Mouse (Mus musculus): ENCODE data around the gene Abhd12. TPM values are rescaled to one million over a fixed set of nuclear protein-coding genes. Genes with fewer than 3 reads are reported as not detected.
A peak's percentile ranks its signal among the peaks of the same experiment; 100 is the strongest.

The Abhd12 gene
- polyA plus RNA-seq, 1 experiment from 2014 or later = 21.3 TPM

DNA sequence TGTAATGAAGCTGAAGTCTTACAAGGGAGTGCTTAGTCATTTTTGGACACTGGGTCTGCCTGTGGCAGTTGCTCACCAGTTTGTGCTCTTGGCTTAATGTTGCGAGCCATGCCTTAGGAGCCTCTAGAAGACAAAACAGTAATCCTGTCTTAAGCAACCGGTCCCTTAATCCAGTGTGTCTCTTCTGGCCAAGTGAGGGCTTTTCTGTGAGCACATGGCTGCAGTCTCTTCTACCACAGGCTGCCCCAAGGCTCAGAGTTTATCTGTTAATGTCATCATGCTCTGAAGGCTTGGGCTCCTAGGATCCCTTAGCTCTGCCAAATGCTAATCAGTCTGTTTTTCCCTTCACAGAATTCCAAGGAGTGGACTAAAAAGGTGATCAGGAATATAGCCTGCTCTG is 74.5 kb downstream of the Abhd12 start:
- Histone ChIP-seq H3K27ac (replicated peaks) (no peak overlapping the region), H3K36me3 (replicated peaks) (peaks cover 42% of the 10 kb centered on the region; the same call in 1 of the 2 replicates)
- ATAC-seq (ENCODE audit: insufficient read depth) = no peak

DNA sequence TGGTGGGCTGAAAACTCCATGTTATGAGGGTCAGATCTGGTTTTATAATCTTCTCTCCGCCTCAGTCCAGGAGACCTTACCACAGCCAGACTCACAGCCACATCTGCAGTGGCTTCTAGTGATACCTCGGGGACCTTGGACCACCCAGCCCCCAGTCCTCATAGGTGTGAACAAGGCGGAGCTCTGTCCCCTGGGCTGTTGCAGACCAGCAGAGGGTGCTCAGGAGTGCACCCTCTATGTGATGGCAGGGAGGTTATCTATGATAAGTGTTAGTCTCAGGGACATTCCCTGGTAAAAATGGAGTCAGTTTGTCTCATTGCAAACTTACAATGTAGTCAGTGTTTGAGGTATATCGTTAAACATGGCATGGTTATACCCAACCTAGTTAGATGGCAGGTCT is 75.9 kb downstream of the Abhd12 start:
- ATAC-seq (ENCODE audit: insufficient read depth) = no peak
- Histone ChIP-seq H3K27me3 (no peaks in the 10 kb centered on the region), H3K27ac (replicated peaks) (no peak overlapping the region), H3K36me3 (replicated peaks) (peaks cover 54% of the 10 kb centered on the region; the same call in 1 of the 2 replicates), H3K4me3 (replicated peaks) (no peak overlapping the region), H3K4me1 (replicated peaks) (no peaks in the 10 kb centered on the region), H3K9me3 (replicated peaks) (no peaks in the 10 kb centered on the region), H3K4me2 (no peak overlapping the region), H3K9ac (no peak overlapping the region)
- 63% methylated on average over 4 of the region's 4 CpGs for WGBS (ENCODE audit: insufficient replicate concordance)

More for the DNA sequence above, 74.5 kb downstream of the Abhd12 start:
- Histone ChIP-seq H3K4me2 (no peak overlapping the region), H3K9ac (no peak overlapping the region), H3K4me3 (replicated peaks) (no peak overlapping the region), H3K27me3 (no peaks in the 10 kb centered on the region), H3K4me1 (replicated peaks) (no peaks in the 10 kb centered on the region), H3K9me3 (replicated peaks) (no peaks in the 10 kb centered on the region)
- 88% methylated on average over 2 of the region's 2 CpGs for WGBS (ENCODE audit: insufficient replicate concordance)

DNA sequence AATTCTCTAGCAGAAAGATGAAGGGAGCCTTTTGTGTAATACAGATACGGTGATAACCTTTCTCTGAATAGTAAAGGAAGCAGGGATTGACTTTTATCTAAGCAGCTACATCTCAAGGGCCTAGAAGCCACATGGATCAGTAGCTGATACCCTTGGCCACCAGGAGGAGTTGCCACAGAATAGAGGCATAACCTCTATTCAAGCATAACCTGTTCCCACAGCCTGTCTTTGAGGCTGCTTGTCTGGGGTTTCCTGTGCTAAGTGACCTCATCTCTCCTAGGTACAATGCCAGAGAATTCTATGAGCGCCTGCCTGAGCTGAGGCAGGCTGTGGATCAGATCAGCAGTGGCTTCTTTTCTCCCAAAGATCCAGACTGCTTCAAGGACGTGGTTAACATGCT is 76.4 kb downstream of the Abhd12 start:
- Histone ChIP-seq H3K36me3 (replicated peaks) (peaks cover 59% of the 10 kb centered on the region; the same call in 1 of the 2 replicates), H3K4me2 (no peak overlapping the region), H3K9me3 (replicated peaks) (no peaks in the 10 kb centered on the region), H3K4me3 (replicated peaks) (no peak overlapping the region), H3K9ac (no peak overlapping the region), H3K4me1 (replicated peaks) (no peaks in the 10 kb centered on the region), H3K27me3 (no peaks in the 10 kb centered on the region), H3K27ac (replicated peaks) (no peak overlapping the region)
- no peak for ATAC-seq (ENCODE audit: insufficient read depth)
- WGBS (ENCODE audit: insufficient replicate concordance) = 68% methylated on average over 3 of the region's 3 CpGs

DNA sequence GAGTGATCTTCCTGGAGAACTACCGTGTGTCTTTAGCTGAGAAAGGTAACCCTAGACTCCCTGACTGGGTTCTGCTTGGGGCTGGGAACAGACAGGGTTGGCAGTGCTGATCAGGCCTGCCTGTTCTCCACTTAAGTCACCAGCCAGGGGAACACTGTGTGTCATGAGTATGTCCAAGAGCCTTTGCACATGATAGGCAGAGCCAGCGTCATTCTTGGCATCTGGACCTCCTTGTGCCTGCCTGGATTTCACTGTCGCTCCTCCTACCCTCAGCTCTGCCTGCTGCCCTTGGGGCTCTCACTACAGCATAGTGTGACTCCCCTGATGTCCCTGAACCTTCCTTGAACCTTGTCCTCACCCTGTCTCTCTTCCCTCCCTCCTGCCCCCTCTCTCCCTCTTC is 78.1 kb downstream of the Abhd12 start:
- Histone ChIP-seq H3K4me2 (no peak overlapping the region), H3K9ac (no peak overlapping the region), H3K27ac (replicated peaks) (no peak overlapping the region), H3K4me1 (replicated peaks) (no peaks in the 10 kb centered on the region), H3K36me3 (replicated peaks) (peaks cover 57% of the 10 kb centered on the region; the same call in 1 of the 2 replicates), H3K4me3 (replicated peaks) (no peak overlapping the region), H3K9me3 (replicated peaks) (no peaks in the 10 kb centered on the region), H3K27me3 (no peaks in the 10 kb centered on the region)
- ATAC-seq (ENCODE audit: insufficient read depth) = no peak
- WGBS (ENCODE audit: insufficient replicate concordance) = 73% methylated on average over 3 of the region's 3 CpGs

DNA sequence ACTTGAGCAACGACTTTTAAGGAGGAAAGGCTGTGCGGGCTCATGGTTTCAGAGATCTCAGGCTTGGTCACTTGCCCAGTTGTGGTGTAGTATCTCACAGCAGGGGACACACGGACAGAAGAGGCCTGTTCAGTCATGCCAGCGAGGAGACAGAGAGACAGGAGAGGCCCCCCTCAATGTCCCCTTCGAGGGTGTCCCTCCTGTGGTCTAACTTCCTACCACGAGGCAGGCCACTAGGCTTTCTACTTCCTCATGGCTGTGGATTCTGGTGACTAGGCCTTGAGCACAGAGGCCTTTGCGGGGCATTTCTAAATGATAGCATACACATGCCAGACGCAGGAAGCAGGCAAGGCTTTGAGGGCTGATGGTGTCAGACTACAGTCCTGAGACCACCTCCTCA is 81.6 kb downstream of the Abhd12 start:
- H3K36me3 ChIP-seq (replicated peaks) = peaks cover 65% of the 10 kb centered on the region
- no peak overlapping the region for H3K9ac ChIP-seq
- H3K27me3 ChIP-seq = no peaks in the 10 kb centered on the region
- WGBS (ENCODE audit: insufficient replicate concordance) = 35% methylated on average over 8 of the region's 8 CpGs
- H3K27ac ChIP-seq (replicated peaks) = no peak overlapping the region
- no peak overlapping the region for H3K4me2 ChIP-seq
- ATAC-seq (ENCODE audit: insufficient read depth) = 0 out of 2 replicates have a peak, but pooled peaks have one; percentile 20
- no peak overlapping the region for H3K4me3 ChIP-seq (replicated peaks)
- H3K4me1 ChIP-seq (replicated peaks) = no peaks in the 10 kb centered on the region
- no peaks in the 10 kb centered on the region for H3K9me3 ChIP-seq (replicated peaks)

DNA sequence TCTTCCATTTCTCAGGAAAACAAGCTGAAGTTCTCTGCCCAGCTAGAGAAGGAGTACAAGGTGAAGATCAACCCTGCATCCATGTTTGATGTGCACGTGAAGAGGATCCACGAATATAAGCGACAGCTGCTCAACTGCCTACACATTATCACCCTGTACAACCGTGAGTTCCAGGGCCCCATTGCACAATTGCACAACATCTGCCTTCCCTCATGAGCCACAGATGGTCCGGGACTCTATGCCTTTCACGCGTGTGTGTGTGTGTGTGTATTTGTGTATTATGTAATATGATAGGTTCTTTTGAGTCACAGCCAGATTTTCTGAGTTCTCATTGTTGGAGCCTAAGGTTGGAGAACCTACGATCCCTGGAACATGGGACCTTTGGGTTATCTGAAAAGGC is 83.8 kb downstream of the Abhd12 start:
- peaks cover 68% of the 10 kb centered on the region for H3K36me3 ChIP-seq (replicated peaks)
- H3K9ac ChIP-seq = no peak overlapping the region
- H3K27ac ChIP-seq (replicated peaks) = no peak overlapping the region
- WGBS (ENCODE audit: insufficient replicate concordance) = 71% methylated on average over 8 of the region's 8 CpGs
- H3K4me2 ChIP-seq = no peak overlapping the region
- H3K27me3 ChIP-seq = no peaks in the 10 kb centered on the region
- H3K4me1 ChIP-seq (replicated peaks) = no peaks in the 10 kb centered on the region
- no peaks in the 10 kb centered on the region for H3K9me3 ChIP-seq (replicated peaks)
- H3K4me3 ChIP-seq (replicated peaks) = no peak overlapping the region
- ATAC-seq (ENCODE audit: insufficient read depth) = no peak

DNA sequence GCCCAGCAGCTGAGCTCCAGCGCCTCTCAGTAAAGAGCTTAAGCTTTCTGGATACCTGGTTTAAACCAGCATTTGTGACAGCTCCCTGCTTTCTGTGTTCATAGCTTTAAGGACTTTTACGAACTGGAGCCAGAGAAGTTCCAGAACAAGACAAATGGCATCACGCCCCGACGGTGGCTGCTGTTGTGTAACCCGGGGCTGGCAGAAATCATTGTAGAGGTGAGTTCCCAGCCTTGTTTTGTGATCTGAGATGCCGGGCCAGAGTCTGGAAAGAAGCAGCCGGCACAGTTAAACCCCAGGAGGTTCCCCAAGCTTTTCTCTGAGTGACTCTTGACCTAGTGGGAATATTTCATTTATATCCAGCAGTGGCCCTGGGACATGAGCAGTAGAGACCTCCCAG is 85.8 kb downstream of the Abhd12 start:
- no peaks in the 10 kb centered on the region for H3K4me1 ChIP-seq (replicated peaks)
- no peaks in the 10 kb centered on the region for H3K27me3 ChIP-seq
- no peak overlapping the region for H3K4me2 ChIP-seq
- H3K27ac ChIP-seq (replicated peaks) = no peak overlapping the region
- no peak overlapping the region for H3K4me3 ChIP-seq (replicated peaks)
- no peak overlapping the region for H3K9ac ChIP-seq
- ATAC-seq (ENCODE audit: insufficient read depth) = no peak
- peaks cover 71% of the 10 kb centered on the region for H3K36me3 ChIP-seq (replicated peaks)
- no peaks in the 10 kb centered on the region for H3K9me3 ChIP-seq (replicated peaks)
- 76% methylated on average over 8 of the region's 8 CpGs for WGBS (ENCODE audit: insufficient replicate concordance)

DNA sequence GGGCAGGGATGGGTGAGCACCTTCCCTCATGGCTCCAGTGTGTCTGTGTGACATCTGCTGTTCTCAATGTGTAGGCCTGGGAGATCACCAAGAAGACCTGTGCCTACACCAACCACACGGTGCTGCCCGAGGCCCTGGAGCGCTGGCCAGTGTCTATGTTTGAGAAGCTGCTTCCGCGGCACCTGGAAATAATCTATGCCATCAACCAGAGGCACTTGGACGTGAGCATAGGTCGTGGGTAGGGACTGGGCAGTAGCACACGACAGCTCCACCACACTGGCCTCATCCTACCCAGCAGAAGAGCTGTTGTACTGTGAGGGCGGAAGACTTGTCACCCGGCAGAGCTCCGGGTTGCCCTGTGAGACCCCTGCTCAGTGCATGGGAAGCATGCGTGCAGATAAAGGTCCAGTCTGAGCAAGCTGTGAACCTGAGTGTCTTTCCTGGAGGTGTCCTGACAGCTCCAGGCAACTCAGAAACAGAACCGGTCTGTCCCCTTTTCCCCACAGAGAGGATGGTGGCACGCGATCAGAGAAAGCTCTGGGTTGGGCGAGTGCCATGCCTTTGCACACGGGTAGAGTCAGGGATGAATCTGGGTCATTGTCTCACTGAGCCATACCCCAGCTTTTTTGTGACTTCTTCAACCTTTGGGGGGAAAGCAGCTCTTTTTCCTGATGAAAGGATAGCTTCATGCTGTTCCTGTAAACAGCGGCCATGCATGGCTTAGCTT is 87.7 kb downstream of the Abhd12 start:
- H3K27ac ChIP-seq (replicated peaks) = no peak overlapping the region
- no peak overlapping the region for H3K9ac ChIP-seq
- no peak overlapping the region for H3K4me2 ChIP-seq
- WGBS (ENCODE audit: insufficient replicate concordance) = 80% methylated on average over 18 of the region's 18 CpGs
- no peak for ATAC-seq (ENCODE audit: insufficient read depth)
- H3K4me1 ChIP-seq (replicated peaks) = no peaks in the 10 kb centered on the region
- peaks cover 73% of the 10 kb centered on the region for H3K36me3 ChIP-seq (replicated peaks)
- no peaks in the 10 kb centered on the region for H3K27me3 ChIP-seq
- no peak overlapping the region for H3K4me3 ChIP-seq (replicated peaks)
- H3K9me3 ChIP-seq (replicated peaks) = no peaks in the 10 kb centered on the region

DNA sequence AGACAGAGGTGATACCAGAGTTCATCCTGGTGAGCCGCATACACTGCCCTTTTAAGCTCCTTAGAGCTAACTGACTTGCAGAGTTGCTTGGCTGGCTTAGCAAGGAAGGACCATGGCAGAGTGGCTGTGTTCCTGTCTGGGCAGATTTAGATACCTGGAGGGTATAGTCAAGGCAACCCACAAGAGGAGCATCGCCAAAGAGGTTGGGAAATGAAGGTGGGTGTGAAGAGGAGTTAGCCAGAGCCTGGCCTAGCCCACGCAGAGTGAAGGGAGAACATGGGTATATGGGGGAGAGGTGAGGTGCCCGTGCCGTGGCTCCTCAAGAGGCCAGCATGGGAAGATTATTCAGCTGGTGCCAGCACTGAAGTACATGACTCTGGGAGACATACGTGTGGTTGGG is 91.7 kb downstream of the Abhd12 start:
- ATAC-seq (ENCODE audit: insufficient read depth) = no peak
- no peak overlapping the region for H3K27ac ChIP-seq (replicated peaks)
- WGBS (ENCODE audit: insufficient replicate concordance) = 75% methylated on average over 6 of the region's 6 CpGs
- H3K4me3 ChIP-seq (replicated peaks) = no peak overlapping the region
- no peak overlapping the region for H3K4me2 ChIP-seq
- 0 out of 2 replicates have a peak, but pooled peaks cover 2% of the 10 kb centered on the region for H3K4me1 ChIP-seq (replicated peaks)
- no peaks in the 10 kb centered on the region for H3K9me3 ChIP-seq (replicated peaks)
- H3K9ac ChIP-seq = no peak overlapping the region
- H3K27me3 ChIP-seq = no peaks in the 10 kb centered on the region
- H3K36me3 ChIP-seq (replicated peaks) = peaks cover 73% of the 10 kb centered on the region

DNA sequence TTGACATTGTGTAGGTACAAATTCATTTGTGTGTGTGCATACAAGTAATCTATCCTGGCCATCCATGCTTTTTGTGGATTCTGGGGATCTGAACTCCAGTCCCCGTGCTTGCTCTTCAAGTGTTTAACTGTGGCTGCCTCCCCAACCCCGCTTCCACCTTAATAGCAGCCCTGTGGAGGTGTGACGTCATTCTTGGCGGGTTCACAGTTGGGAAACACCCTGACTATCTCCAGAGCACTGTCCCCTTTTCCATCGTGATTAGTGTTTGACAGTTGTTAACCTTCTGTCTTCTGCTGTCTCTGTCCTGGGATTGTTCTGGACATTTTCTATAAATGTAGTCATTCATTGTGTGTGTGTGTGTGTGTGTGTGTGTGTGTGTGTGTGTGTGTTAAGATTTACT is 93.9 kb downstream of the Abhd12 start:
- peaks cover 69% of the 10 kb centered on the region for H3K36me3 ChIP-seq (replicated peaks)
- WGBS (ENCODE audit: insufficient replicate concordance) = 37% methylated on average over 5 of the region's 5 CpGs

DNA sequence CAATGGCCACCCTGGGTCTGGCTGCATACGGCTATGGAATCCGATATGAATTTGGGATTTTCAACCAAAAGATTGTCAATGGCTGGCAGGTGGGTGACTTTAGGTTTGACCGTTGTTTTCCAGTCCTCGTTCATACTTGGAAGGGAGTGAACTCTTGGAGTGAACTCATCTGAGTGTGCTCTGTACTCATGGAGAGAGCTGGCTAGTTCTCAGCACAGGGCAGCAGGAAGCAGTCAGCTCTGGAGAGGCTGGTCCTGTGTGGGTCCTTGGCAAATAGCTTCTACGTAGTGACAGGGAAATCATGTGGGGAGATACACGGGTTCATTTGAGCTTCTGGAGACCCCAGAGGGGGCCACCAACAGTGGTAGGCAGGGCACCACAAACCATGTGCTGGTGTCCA is 95.7 kb downstream of the Abhd12 start:
- WGBS (ENCODE audit: insufficient replicate concordance) = 76% methylated on average over 6 of the region's 6 CpGs
- no peak overlapping the region for H3K27ac ChIP-seq (replicated peaks)
- no peak overlapping the region for H3K4me3 ChIP-seq (replicated peaks)
- 0 out of 2 replicates have a peak, but pooled peaks cover 2% of the 10 kb centered on the region for H3K4me1 ChIP-seq (replicated peaks)
- no peaks in the 10 kb centered on the region for H3K27me3 ChIP-seq
- no peak for ATAC-seq (ENCODE audit: insufficient read depth)
- peaks cover 62% of the 10 kb centered on the region for H3K36me3 ChIP-seq (replicated peaks)
- H3K4me2 ChIP-seq = no peak overlapping the region
- H3K9me3 ChIP-seq (replicated peaks) = no peaks in the 10 kb centered on the region
- no peak overlapping the region for H3K9ac ChIP-seq

More for the DNA sequence above, 93.9 kb downstream of the Abhd12 start:
- Histone ChIP-seq H3K9me3 (replicated peaks) (no peaks in the 10 kb centered on the region), H3K27ac (replicated peaks) (no peak overlapping the region), H3K4me2 (no peak overlapping the region), H3K4me1 (replicated peaks) (0 out of 2 replicates have a peak, but pooled peaks cover 2% of the 10 kb centered on the region), H3K9ac (no peak overlapping the region), H3K4me3 (replicated peaks) (no peak overlapping the region), H3K27me3 (no peaks in the 10 kb centered on the region)
- ATAC-seq (ENCODE audit: insufficient read depth) = no peak

DNA sequence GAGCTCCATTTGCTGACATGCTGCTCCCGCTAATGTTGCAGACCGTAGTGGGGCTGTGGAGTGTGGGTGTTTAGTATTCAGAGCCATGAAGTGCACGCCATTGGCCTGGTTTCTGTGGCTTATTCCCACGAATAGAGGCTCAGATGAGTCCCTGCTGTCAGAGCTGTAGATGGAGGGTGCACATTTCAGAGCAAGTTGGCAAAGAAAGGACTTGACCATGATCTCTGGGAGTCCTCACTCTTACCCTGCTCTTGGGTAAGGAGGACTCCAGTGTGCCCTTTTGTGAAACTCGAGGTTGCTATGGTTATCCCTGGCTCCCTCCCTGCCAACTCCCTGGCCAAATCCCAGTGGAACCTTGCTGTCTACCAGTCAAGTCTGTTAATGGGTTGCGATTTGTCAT is 96.2 kb downstream of the Abhd12 start:
- WGBS (ENCODE audit: insufficient replicate concordance) = 67% methylated on average over 6 of the region's 6 CpGs
- H3K27me3 ChIP-seq = no peaks in the 10 kb centered on the region
- H3K36me3 ChIP-seq (replicated peaks) = peaks cover 57% of the 10 kb centered on the region
- H3K4me1 ChIP-seq (replicated peaks) = 0 out of 2 replicates have a peak, but pooled peaks cover 2% of the 10 kb centered on the region
- H3K4me2 ChIP-seq = no peak overlapping the region
- ATAC-seq (ENCODE audit: insufficient read depth) = no peak
- H3K27ac ChIP-seq (replicated peaks) = no peak overlapping the region
- H3K9me3 ChIP-seq (replicated peaks) = no peaks in the 10 kb centered on the region
- H3K9ac ChIP-seq = no peak overlapping the region
- no peak overlapping the region for H3K4me3 ChIP-seq (replicated peaks)
